Mouse (Mus musculus): ENCODE measurements around the gene Parl. TPM values are rescaled to one million over a fixed set of nuclear protein-coding genes. Genes with fewer than 3 reads are reported as not detected.

The Parl gene
- polyA plus RNA-seq, 1 experiment from 2014 or later: 81.1 TPM

Other genes starting within 250 kb of the Parl start
- gene Klhl24, start 204.8 kb downstream of the Parl start, polyA plus RNA-seq (2015; fragmentation: Nextera tagmentation; extraction: Ambion mirVana): 64.6 and 69.3 TPM in 2 replicates
- gene Yeats2, start 161.3 kb downstream of the Parl start, polyA plus RNA-seq (2015; fragmentation: Nextera tagmentation; extraction: Ambion mirVana): 28.1 and 29.6 TPM in 2 replicates
- gene Map6d1, start 61.0 kb downstream of the Parl start, polyA plus RNA-seq (2015; fragmentation: Nextera tagmentation; extraction: Ambion mirVana): 2.2 and 2.7 TPM in 2 replicates
- not detected in 2 replicates for gene Cyp2ab1, start 23.0 kb upstream of the Parl start, polyA plus RNA-seq (2015; fragmentation: Nextera tagmentation; extraction: Ambion mirVana)
- gene Abcc5, start 124.0 kb upstream of the Parl start, polyA plus RNA-seq (2015; fragmentation: Nextera tagmentation; extraction: Ambion mirVana): 141 and 150 TPM in 2 replicates
- 105 and 111 TPM in 2 replicates for gene Eif2b5, start 196.4 kb upstream of the Parl start, polyA plus RNA-seq (2015; fragmentation: Nextera tagmentation; extraction: Ambion mirVana)
- gene Dvl3, start 214.6 kb upstream of the Parl start, polyA plus RNA-seq (2015; fragmentation: Nextera tagmentation; extraction: Ambion mirVana): 44.0 and 49.1 TPM in 2 replicates
- 1,112 and 1,165 TPM in 2 replicates for gene Ap2m1, start 233.1 kb upstream of the Parl start, polyA plus RNA-seq (2015; fragmentation: Nextera tagmentation; extraction: Ambion mirVana)
- gene Abcf3, start 246.2 kb upstream of the Parl start, polyA plus RNA-seq (2015; fragmentation: Nextera tagmentation; extraction: Ambion mirVana): 77.6 and 79.4 TPM in 2 replicates